Comparison of ENCODE assay signal across 10 mouse cellular contexts in genomic region chr2:132107611-132108010, GRCm38 (mm10). TPM values are rescaled to one million over a fixed set of nuclear protein-coding genes. Genes with fewer than 3 reads are reported as not detected.
A peak's percentile ranks its signal among the peaks of the same experiment; 100 is the strongest.
DNase-seq lines count a peak whose midpoint lies in the region; ATAC-seq and TF ChIP-seq lines count a peak whose summit lies in the region.
"Had no signal": no experiment of that assay in that cellular context is flagged by ENCODE, and none has a peak within 500 bp of the region (broad histone marks: within the 10 kb centered on the region; RNA-seq: fewer than 3 reads in every experiment).

No protein-coding gene starts in this region.

- intact Hi-C loops in left cerebral cortex, postnatal 4 days (cut with DNase I), result no loop called here

- no peak for TF ChIP-seq CTCF in hindbrain, postnatal 0 days (IDR thresholded peaks at IDR 0.05; ENCODE audit: low read depth)

- no peaks in the 10 kb centered on the region for H3K27me3 ChIP-seq in hindbrain, postnatal 0 days (ENCODE audit: insufficient read depth, low read length)
- no peaks in the 10 kb centered on the region for H3K27me3 ChIP-seq in hindbrain, embryonic 12.5 days
- H3K27me3 ChIP-seq in heart, embryonic 15.5 days, result no peaks in the 10 kb centered on the region
- H3K27me3 ChIP-seq: limb, embryonic 15.5 days had no signal

- peak overlapping the region; percentile 32; the same call in 1 of the 2 replicates for H3K27ac ChIP-seq in hindbrain, postnatal 0 days
- no peak overlapping the region for H3K27ac ChIP-seq in hindbrain, embryonic 12.5 days
- peak overlapping the region; percentile 48 for H3K27ac ChIP-seq in brown adipose tissue, adult 24 weeks (replicated peaks; ENCODE audit: low read depth, low read length)
- H3K27ac ChIP-seq in heart, embryonic 15.5 days, result peak overlapping the region; percentile 46
- H3K27ac ChIP-seq: limb, embryonic 15.5 days had no signal

- H3K4me3 ChIP-seq in hindbrain, postnatal 0 days (ENCODE audit: low read length), result no peak overlapping the region
- no peak overlapping the region for H3K4me3 ChIP-seq in hindbrain, embryonic 12.5 days
- no peak overlapping the region for H3K4me3 ChIP-seq in brown adipose tissue, adult 24 weeks (ENCODE audit: insufficient read depth, low read depth, low read length)
- H3K4me3 ChIP-seq in heart, embryonic 15.5 days, result no peak overlapping the region
- H3K4me3 ChIP-seq: erythroblast, embryonic 14.5 days; limb, embryonic 15.5 days had no signal

- H3K4me2 ChIP-seq in hindbrain, postnatal 0 days (ENCODE audit: low read depth, low read length), result no peak overlapping the region
- no peak overlapping the region for H3K4me2 ChIP-seq in hindbrain, embryonic 12.5 days (replicated peaks)
- no peak overlapping the region for H3K4me2 ChIP-seq in heart, embryonic 15.5 days
- H3K4me2 ChIP-seq: limb, embryonic 15.5 days had no signal

- no peak for ATAC-seq in hindbrain, postnatal 0 days
- ATAC-seq in hindbrain, embryonic 12.5 days (ENCODE audit: low FRiP score), result no peak
- no peak for ATAC-seq in heart, embryonic 15.5 days (replicated peaks; ENCODE audit: insufficient number of reproducible peaks, insufficient read depth, low FRiP score, low read depth)
- no peak for ATAC-seq in CD4-positive, CD25-positive, alpha-beta regulatory T cell, adult 4 months

- no peaks in the 10 kb centered on the region for H3K9me3 ChIP-seq in hindbrain, postnatal 0 days (ENCODE audit: low read length)
- no peaks in the 10 kb centered on the region for H3K9me3 ChIP-seq in hindbrain, embryonic 12.5 days (replicated peaks)
- H3K9me3 ChIP-seq in heart, embryonic 15.5 days (replicated peaks), result no peaks in the 10 kb centered on the region
- H3K9me3 ChIP-seq: limb, embryonic 15.5 days had no signal

- no peak overlapping the region for H3K9ac ChIP-seq in hindbrain, postnatal 0 days (replicated peaks; ENCODE audit: low read length)
- no peak overlapping the region for H3K9ac ChIP-seq in hindbrain, embryonic 12.5 days
- H3K9ac ChIP-seq in heart, embryonic 15.5 days, result no peak overlapping the region
- H3K9ac ChIP-seq: limb, embryonic 15.5 days had no signal

- WGBS in hindbrain, postnatal 0 days, result 45% methylated on average over 9 of the region's 9 CpGs
- 71% methylated on average over 9 of the region's 9 CpGs for WGBS in hindbrain, embryonic 12.5 days
- WGBS in heart, embryonic 15.5 days, result 42% methylated on average over 9 of the region's 9 CpGs

- H3K4me1 ChIP-seq in hindbrain, postnatal 0 days (ENCODE audit: insufficient read depth, low read length), result peaks cover 18% of the 10 kb centered on the region
- peaks cover 11% of the 10 kb centered on the region; the same call in 1 of the 2 replicates for H3K4me1 ChIP-seq in hindbrain, embryonic 12.5 days
- H3K4me1 ChIP-seq in brown adipose tissue, adult 24 weeks (ENCODE audit: control insufficient read depth, insufficient read depth, insufficient read length, low read length), result peaks cover 38% of the 10 kb centered on the region
- H3K4me1 ChIP-seq in heart, embryonic 15.5 days (replicated peaks), result peaks cover 52% of the 10 kb centered on the region

- DNase-seq in hindbrain, postnatal 0 days (ENCODE audit: low spot score), result peak; percentile 28
- DNase-seq in left cerebral cortex, postnatal 4 days, result peak; percentile 19
- DNase-seq in urinary bladder, adult 18-20 months (ENCODE audit: low spot score in 2 of 2), result no peak
- no peak for DNase-seq in testis, postnatal 10 days (ENCODE audit: low spot score)

- no peaks in the 10 kb centered on the region for H3K36me3 ChIP-seq in hindbrain, postnatal 0 days (ENCODE audit: insufficient read depth, low read length)
- H3K36me3 ChIP-seq in hindbrain, embryonic 12.5 days, result no peaks in the 10 kb centered on the region
- H3K36me3 ChIP-seq in heart, embryonic 15.5 days, result no peaks in the 10 kb centered on the region
- H3K36me3 ChIP-seq: limb, embryonic 15.5 days had no signal

RNA-seq across cellular contexts. Expression of gene Slc23a2, which starts 37.3 kb away (rescaled TPM):
- total RNA-seq in hindbrain, postnatal 0 days (2014; rRNA removed), result 62.6 and 83.1 TPM in 2 replicates
- 43.0 and 49.4 TPM in 2 replicates for polyA plus RNA-seq in hindbrain, postnatal 0 days (2015; fragmentation: Nextera tagmentation; extraction: Ambion mirVana)
- polyA plus RNA-seq in hindbrain, embryonic 12.5 days (2016; fragmentation: Nextera tagmentation; extraction: Ambion mirVana), result 17.1 and 19.8 TPM in 2 replicates
- polyA plus RNA-seq in brown adipose tissue, adult 24 weeks (2012; ENCODE audit: insufficient read depth, insufficient read length, missing spikeins), result 4.5 and 12.3 TPM in 2 replicates
- polyA plus RNA-seq in heart, embryonic 15.5 days (2015; fragmentation: Nextera tagmentation; extraction: Ambion mirVana), result 7.8 and 11.1 TPM in 2 replicates
- total RNA-seq in left cerebral cortex, postnatal 4 days (2021), result 10 to 100 TPM; 75.9 to 79.6 TPM
- polyA plus RNA-seq in CD4-positive, CD25-positive, alpha-beta regulatory T cell, adult 4 months (2017; shearing (Covaris generic)), result 10 to 100 TPM; 14.0 to 16.4 TPM
- polyA plus RNA-seq: erythroblast, embryonic 14.5 days had no signal

Comparison
In these comparisons a context has a peak if more than half of its experiments do, and no peak if none do; other contexts are left out.
1. DNase-seq: peak in hindbrain, postnatal 0 days (single experiment) and left cerebral cortex, postnatal 4 days (single experiment); none in urinary bladder, adult 18-20 months (0 of 2) and testis, postnatal 10 days (single experiment).